Mouse (Mus musculus) left cerebral cortex, adult 6 months (tissue): ENCODE results near the gene Rsl24d1. TPM values are rescaled to one million over a fixed set of nuclear protein-coding genes. Genes with fewer than 3 reads are reported as not detected.

Source experiments
- long read RNA-seq, 2 experiments: library from polyadenylated mRNA; unstranded; transcript quantifications; one replicate each; pipeline ENCODE4 v2.0.0; 2019 to 2020
- polyA plus RNA-seq: library from polyadenylated mRNA; unstranded; fragments of <200 nt; fragmentation: Nextera tagmentation; gene quantifications from 2 replicates; pipeline ENCODE4 v1.2.3, GENCODE M21; 2021

The Rsl24d1 gene
- polyA plus RNA-seq = 66.4 and 73.2 TPM in 2 replicates
- long read RNA-seq, experiment 1, transcript Rsl24d1-201 (6 exons, 1,543 nt) = major isoform, 365 of 397 reads
- long read RNA-seq, experiment 1, partial matches to known transcripts = 12 of 397 reads
- long read RNA-seq, experiment 1, other reads (novel, unspliced or antisense) = 14 of 397 reads
- long read RNA-seq, experiment 2, transcript Rsl24d1-201 (6 exons, 1,543 nt) = major isoform, 95 of 130 reads
- long read RNA-seq, experiment 2, partial matches to known transcripts = 28 of 130 reads
- long read RNA-seq, experiment 2, other reads (novel, unspliced or antisense) = 6 of 130 reads

DNA sequence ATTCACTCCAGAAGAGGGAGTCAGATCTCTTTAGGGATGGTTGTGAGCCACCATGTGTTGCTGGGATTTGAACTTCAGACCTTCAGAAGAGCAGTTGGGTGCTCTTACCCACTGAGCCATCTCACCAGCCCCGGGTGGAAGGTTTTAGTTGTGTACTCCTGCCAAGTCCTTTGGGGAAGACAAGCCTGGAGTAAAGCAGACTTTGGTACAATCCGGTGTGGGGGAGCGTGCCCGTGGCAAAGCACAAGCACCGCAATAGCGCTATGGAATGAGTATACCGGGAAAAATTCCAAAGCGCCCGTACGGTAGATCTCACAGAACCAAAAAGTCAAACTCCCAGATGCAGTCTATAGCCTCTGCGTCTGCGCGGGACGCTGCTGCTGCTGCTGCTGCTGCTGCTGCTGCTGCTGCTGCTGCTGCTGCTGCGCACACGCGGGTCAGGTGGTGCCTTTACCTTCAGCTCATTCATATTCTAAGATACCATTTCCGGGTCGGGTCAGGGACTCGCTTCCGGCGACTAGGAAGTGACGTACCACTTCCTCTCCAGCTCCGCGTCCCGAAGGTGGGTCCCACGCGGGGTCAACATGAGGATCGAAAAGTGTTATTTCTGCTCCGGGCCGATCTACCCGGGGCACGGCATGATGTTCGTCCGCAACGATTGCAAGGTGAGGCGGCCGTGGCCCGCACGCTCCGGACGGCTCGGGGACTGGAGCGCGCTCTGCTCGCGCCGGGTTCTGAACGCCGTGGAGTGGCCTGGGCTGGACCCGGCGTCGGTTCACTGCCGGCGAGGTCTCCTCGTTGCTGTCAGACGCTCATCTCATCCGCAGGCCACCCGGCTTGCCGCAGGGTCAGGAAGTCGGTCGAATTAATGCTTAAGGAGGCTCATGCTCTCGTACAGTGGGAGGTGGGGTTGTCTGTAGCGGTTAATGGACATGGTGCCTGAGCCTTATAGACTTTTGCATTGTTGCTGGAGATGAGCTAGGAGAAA, at the start of gene Rsl24d1:
Gene Rsl24d1 (plus strand): TSS at position 508 of the 988 bp plus-strand sequence.

DNA sequence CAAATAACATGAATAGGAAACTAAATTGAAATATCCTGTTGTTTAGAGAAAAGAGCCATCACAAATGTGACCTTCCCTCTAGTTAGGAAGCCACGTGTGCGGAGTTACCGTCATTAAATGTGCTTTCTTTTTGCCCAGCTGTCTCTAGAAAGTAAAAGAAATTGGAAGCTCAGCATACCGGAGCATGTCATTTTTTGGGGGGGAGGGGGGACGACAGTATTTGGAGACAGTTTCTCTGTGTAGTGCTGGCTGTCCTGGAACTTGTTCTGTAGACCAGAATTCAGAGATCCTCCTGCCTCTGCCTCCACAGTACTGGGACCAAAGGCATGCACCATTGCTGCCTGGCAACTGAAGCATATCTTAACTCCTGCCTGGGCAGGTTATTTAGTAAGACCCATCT, 11.7 kb upstream of the Rsl24d1 start, which contains the start of gene Khdc3:
Gene Khdc3 (plus strand): TSS at position 301 of the 400 bp plus-strand sequence.

DNA sequence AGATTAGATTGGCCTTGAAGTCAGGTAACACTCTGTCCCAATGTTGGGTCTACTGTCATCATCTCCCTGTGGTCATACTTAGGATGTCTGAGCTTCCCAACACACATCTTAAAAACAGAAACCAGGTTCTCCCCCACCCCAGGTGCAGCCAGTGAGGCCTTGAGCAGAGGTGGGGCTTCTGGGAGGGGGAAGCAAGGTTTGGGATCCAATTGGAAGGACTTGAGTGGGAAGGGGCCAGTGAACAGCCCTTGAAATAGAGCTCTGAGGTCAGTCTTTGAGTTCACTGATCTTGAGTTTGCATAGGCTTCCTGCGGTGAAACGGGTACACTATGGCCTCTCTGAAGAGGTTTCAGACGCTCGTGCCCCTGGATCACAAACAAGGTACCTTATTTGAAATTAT, 11.0 kb upstream of the Rsl24d1 start, which contains the start of gene Gm20509:
Gene Gm20509 (plus strand): TSS at position 290 of the 400 bp plus-strand sequence.

Other genes starting within 250 kb of the Rsl24d1 start
- gene Pygo1, start 187.8 kb upstream of the Rsl24d1 start, polyA plus RNA-seq = 2.8 and 3.4 TPM in 2 replicates
- 1.3 and 1.6 TPM in 2 replicates for gene Dyx1c1, start 154.6 kb upstream of the Rsl24d1 start, polyA plus RNA-seq
- not detected in 2 replicates for gene Gm44503, start 154.6 kb upstream of the Rsl24d1 start, polyA plus RNA-seq
- 20.7 and 26.3 TPM in 2 replicates for gene Ccpg1os, start 128.0 kb upstream of the Rsl24d1 start, polyA plus RNA-seq
- 43.9 and 47.6 TPM in 2 replicates for gene Ccpg1, start 128.0 kb upstream of the Rsl24d1 start, polyA plus RNA-seq
- gene Pigb, start 73.0 kb upstream of the Rsl24d1 start, polyA plus RNA-seq = 6.7 and 8.8 TPM in 2 replicates
- gene Rab27a, start 68.6 kb upstream of the Rsl24d1 start, polyA plus RNA-seq = 0.89 and 0.94 TPM in 2 replicates
- gene Khdc3, start 11.6 kb upstream of the Rsl24d1 start, polyA plus RNA-seq = not detected in 2 replicates
- not detected in 2 replicates for gene Gm20509, start 11.0 kb upstream of the Rsl24d1 start, polyA plus RNA-seq